Mouse (Mus musculus) embryonic facial prominence, embryonic 11.5 days (tissue): ENCODE data around the gene Cpox. TPM values are rescaled to one million over a fixed set of nuclear protein-coding genes. Genes with fewer than 3 reads are reported as not detected.

Experiments
- ATAC-seq: fragments of 200-750 bp; cut with Nextera tagmentation; replicated peaks from 2 replicates; pipeline ENCODE4 v1.8.0; 2017; ENCODE audit warnings: low read depth; ENCODE audit not compliant: insufficient number of reproducible peaks, low FRiP score, low TSS enrichment
- DNase-seq: peaks from one replicate; pipeline ENCODE4 v3.0.0-alpha.2; 2015; ENCODE audit warnings: low spot score
- H3K27ac ChIP-seq: fragments of 300-500 bp; sonication (generic); replicated peaks from 2 replicates; pipeline ENCODE4 v1.5.1; 2014; ENCODE audit warnings: mild to moderate bottlenecking, low read depth, low read length, control low read depth
- H3K27me3 ChIP-seq: fragments of 300-500 bp; sonication (generic); 2 replicates; pipeline ENCODE4 v1.6.1; 2014; ENCODE audit warnings: mild to moderate bottlenecking, low read length, moderate library complexity, mixed read lengths; ENCODE audit not compliant: control insufficient read depth, insufficient read depth
- H3K36me3 ChIP-seq: fragments of 300-500 bp; sonication (generic); replicated peaks from 2 replicates; pipeline ENCODE4 v1.6.1; 2014; ENCODE audit warnings: low read depth, mild to moderate bottlenecking, low read length, moderate library complexity, mixed read lengths; ENCODE audit not compliant: control insufficient read depth, insufficient read depth
- H3K4me1 ChIP-seq: fragments of 300-500 bp; sonication (generic); 2 replicates; pipeline ENCODE4 v1.6.1; 2014; ENCODE audit warnings: low read length, mixed read lengths; ENCODE audit not compliant: control insufficient read depth, insufficient read depth
- H3K4me2 ChIP-seq: fragments of 300-500 bp; sonication (generic); 2 replicates; pipeline ENCODE4 v1.6.1; 2014; ENCODE audit warnings: low read depth, mild to moderate bottlenecking, control low read depth, low read length, moderate library complexity
- H3K4me3 ChIP-seq: fragments of 300-500 bp; sonication (generic); 2 replicates; pipeline ENCODE4 v1.5.1; 2014; ENCODE audit warnings: low read depth, low read length, control low read depth
- H3K9ac ChIP-seq: fragments of 300-500 bp; sonication (generic); replicated peaks from 2 replicates; pipeline ENCODE4 v1.6.1; 2014; ENCODE audit warnings: mild to moderate bottlenecking, control low read depth, low read length
- H3K9me3 ChIP-seq: fragments of 300-500 bp; sonication (generic); replicated peaks from 2 replicates; pipeline ENCODE4 v1.6.1; 2016; ENCODE audit warnings: mild to moderate bottlenecking, low read length, inconsistent platforms, mixed read lengths; ENCODE audit not compliant: control insufficient read depth
- WGBS: fragments of 180-500 bp; shearing (Covaris S2); extraction: QIAGEN DNeasy Blood & Tissue Kit; methylation state at CpG from one replicate; pipeline ENCODE4 v1.1.7; 2014; 5-methylcytosine and 5-hydroxymethylcytosine counted together
- polyA plus RNA-seq: library from polyadenylated mRNA; unstranded; fragments of >200 nt; fragmentation: Nextera tagmentation; extraction: Ambion mirVana; gene quantifications from 2 replicates; pipeline ENCODE4 v1.2.1, GENCODE M21; 2014

Gene Cpox
- polyA plus RNA-seq, 1 experiment from 2014 or later = 22.0 TPM

DNA sequence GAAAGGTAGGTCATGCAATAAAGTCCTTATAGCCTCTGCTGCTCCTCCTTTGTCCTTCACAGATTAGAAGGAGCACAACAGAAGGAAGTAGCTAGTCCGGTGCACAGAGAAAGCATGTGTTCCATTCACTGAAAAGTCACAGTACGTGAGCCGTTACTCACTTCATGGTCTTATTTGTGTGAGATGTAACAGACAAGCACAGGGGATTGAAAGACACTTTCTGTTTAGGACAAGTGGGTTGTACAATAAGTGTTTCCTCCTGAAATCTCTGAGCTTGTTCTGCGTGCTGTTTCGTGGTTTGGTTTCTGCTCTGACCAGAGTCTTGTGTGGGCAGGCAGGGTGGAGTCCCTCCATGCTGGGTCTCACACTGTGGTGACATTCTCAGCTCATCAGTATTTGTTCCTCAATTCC, 20.2 kb downstream of the Cpox start:
- H3K36me3 ChIP-seq = no peaks in the 10 kb centered on the region
- no peak overlapping the region for H3K4me2 ChIP-seq
- no peak overlapping the region for H3K27ac ChIP-seq
- no peak overlapping the region for H3K4me3 ChIP-seq
- no peak overlapping the region for H3K9ac ChIP-seq
- 90% methylated on average over 5 of the region's 5 CpGs for WGBS
- no peak for ATAC-seq
- H3K9me3 ChIP-seq = no peaks in the 10 kb centered on the region
- H3K4me1 ChIP-seq = no peaks in the 10 kb centered on the region
- DNase-seq = no peak
- H3K27me3 ChIP-seq = no peaks in the 10 kb centered on the region

DNA sequence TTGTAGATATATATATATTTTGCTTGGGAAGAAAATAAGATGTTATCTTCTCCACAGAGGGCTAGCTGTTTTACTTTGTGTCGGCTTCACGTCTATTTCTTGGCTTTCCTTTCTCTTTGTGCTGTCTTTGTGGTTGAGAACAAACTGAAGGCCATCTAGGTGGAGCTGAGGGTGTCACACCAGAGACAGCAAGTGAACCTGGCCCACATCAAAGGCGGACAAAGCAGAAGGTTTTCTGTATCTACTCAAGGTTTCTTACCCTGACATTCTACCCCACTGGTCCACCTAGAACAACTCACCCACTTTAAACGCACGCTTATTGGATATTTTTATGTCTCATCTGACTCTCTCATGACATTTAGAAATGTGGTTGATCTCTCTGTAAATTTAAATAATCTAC, 24.0 kb downstream of the Cpox start:
- no peaks in the 10 kb centered on the region for H3K4me1 ChIP-seq
- no peak for ATAC-seq

DNA sequence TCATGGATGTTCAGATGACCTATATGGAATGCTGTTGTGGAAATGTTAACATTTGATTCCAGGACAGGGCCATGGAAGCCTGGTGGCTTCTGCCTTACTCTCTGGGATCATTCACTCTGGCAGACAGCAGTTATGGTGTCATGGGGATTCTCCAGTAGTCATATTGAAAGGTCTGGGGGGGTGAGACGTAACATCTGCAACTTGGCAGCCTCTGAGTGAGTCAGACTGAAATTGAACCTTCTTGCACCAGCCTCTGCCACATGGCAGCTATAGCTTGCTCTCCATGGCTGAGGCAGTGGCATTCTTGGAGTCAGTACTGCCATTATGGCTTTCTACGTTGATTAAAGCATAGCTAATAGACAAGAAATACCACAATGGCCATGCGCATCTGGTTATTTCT, 26.7 kb downstream of the Cpox start:
- H3K4me3 ChIP-seq = no peak overlapping the region
- 81% methylated on average over 3 of the region's 3 CpGs for WGBS
- ATAC-seq = no peak

More for the DNA sequence above, 24.0 kb downstream of the Cpox start:
- Histone ChIP-seq H3K9me3 (no peaks in the 10 kb centered on the region), H3K27ac (no peak overlapping the region), H3K4me3 (no peak overlapping the region), H3K27me3 (no peaks in the 10 kb centered on the region), H3K36me3 (no peaks in the 10 kb centered on the region), H3K9ac (no peak overlapping the region), H3K4me2 (no peak overlapping the region)
- WGBS = 92% methylated on average over 5 of the region's 5 CpGs
- no peak for DNase-seq

DNA sequence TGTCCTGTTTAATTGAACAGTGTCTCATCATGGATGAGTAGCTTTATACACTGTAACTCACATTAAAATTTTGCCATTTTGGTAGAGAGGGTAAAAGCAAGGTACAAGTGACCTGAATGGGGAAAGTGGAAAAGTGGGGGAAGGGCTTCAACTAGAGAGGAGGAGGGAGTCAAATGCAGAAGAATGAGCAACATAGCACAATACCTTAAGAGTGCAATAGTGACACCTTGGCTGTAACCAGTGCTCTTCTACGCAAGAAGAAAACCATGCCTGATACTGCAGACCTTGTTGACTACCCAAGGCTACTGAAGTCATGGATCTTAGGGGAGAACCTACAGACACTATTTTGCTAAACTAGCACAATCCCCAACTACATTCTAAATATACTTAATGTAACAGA, 27.2 kb downstream of the Cpox start:
- Histone ChIP-seq H3K36me3 (no peaks in the 10 kb centered on the region), H3K9me3 (no peaks in the 10 kb centered on the region), H3K27me3 (no peaks in the 10 kb centered on the region), H3K9ac (no peak overlapping the region), H3K27ac (no peak overlapping the region), H3K4me3 (no peak overlapping the region), H3K4me2 (no peak overlapping the region), H3K4me1 (no peaks in the 10 kb centered on the region)
- DNase-seq = no peak
- WGBS = 91% methylated on average over 1 of the region's 1 CpGs
- no peak for ATAC-seq

More for the DNA sequence above, 26.7 kb downstream of the Cpox start:
- Histone ChIP-seq H3K4me2 (no peak overlapping the region), H3K9ac (no peak overlapping the region), H3K9me3 (no peaks in the 10 kb centered on the region), H3K27ac (no peak overlapping the region), H3K36me3 (no peaks in the 10 kb centered on the region), H3K27me3 (no peaks in the 10 kb centered on the region), H3K4me1 (no peaks in the 10 kb centered on the region)
- DNase-seq = no peak

DNA sequence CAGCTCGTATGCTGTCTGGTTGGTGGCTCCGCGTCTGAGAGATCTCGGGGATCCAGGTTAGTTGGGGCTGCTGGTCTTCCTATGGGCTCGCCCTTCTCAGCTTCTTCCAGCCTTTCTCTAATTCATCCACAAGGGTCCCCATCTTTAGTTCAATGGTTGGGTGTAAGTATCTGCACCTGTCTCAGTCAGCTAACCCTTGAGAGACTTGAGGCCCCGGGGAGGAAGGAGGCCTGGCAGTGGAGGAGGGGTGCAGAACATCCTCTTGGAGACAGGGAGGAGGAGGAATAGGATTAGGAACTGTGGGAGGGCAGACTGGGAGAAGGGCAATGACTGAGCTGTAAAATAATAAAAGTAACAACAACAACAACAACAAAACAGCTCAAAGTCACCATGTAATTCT, 30.1 kb downstream of the Cpox start:
- DNase-seq = no peak
- 87% methylated on average over 6 of the region's 6 CpGs for WGBS

DNA sequence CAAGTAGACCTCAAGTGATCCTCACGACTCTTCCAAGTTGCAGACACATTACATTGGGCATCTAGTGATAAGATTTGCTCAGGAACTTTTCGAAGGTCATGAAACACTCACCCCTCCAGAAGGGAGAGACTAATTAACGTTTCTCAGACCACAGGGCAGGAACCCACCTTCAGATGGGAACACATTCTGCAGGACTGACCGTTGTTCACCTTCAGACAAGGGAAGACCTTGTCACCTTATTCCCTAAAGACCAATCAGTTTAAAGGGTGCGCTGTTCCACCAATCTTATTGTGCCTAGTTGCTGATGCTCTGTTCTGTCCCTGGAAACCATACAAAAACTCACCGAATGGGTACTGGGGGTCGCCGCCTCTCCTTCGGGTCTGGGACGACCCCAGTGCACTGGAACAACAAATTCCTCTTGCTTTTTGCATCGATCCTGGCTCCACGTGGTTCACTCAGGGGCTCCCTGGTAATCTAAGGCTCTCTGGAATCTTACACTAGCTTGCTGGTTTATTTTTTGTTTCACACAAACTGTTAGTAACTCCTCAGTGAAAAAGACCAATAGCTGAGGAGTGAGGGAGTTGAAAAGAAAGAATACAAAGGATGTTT, 30.8 kb downstream of the Cpox start:
- DNase-seq (no peak), ATAC-seq (no peak)
- Histone ChIP-seq H3K4me2 (no peak overlapping the region), H3K9me3 (no peaks in the 10 kb centered on the region), H3K27me3 (no peaks in the 10 kb centered on the region), H3K27ac (no peak overlapping the region), H3K4me1 (no peaks in the 10 kb centered on the region; the same call in 1 of the 2 replicates), H3K36me3 (no peaks in the 10 kb centered on the region), H3K9ac (no peak overlapping the region), H3K4me3 (no peak overlapping the region)
- 87% methylated on average over 12 of the region's 12 CpGs for WGBS

More for the DNA sequence above, 30.1 kb downstream of the Cpox start:
- Histone ChIP-seq H3K4me3 (no peak overlapping the region), H3K9ac (no peak overlapping the region), H3K4me1 (no peaks in the 10 kb centered on the region; the same call in 1 of the 2 replicates), H3K27ac (no peak overlapping the region), H3K4me2 (no peak overlapping the region), H3K27me3 (no peaks in the 10 kb centered on the region), H3K36me3 (no peaks in the 10 kb centered on the region), H3K9me3 (no peaks in the 10 kb centered on the region)
- no peak for ATAC-seq

DNA sequence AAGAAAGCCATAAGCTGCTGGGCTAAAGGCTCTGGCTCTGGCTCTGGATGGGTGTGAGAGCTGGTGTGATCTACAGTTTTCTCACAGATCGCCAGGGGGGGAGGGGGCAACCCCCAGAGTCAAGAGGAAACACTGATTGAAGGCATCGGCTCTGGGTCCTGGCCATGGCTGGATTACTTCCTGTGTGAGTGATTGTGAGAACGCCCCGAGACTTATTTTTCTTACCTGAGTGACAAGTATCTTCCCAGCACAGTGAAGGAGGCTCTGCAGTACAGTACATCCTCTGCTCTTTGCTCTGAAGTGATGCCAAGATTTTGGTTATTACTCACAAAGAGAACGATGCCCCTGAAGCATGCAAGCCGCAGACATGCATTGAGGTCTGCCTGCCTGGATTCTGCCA, 31.7 kb downstream of the Cpox start:
- no peak overlapping the region for H3K27ac ChIP-seq
- H3K4me3 ChIP-seq = no peak overlapping the region
- WGBS = 59% methylated on average over 6 of the region's 6 CpGs
- no peaks in the 10 kb centered on the region; the same call in 1 of the 2 replicates for H3K4me1 ChIP-seq
- no peaks in the 10 kb centered on the region for H3K27me3 ChIP-seq
- no peak for ATAC-seq
- no peaks in the 10 kb centered on the region for H3K36me3 ChIP-seq
- H3K4me2 ChIP-seq = no peak overlapping the region
- DNase-seq = no peak
- H3K9me3 ChIP-seq = no peaks in the 10 kb centered on the region
- H3K9ac ChIP-seq = no peak overlapping the region

DNA sequence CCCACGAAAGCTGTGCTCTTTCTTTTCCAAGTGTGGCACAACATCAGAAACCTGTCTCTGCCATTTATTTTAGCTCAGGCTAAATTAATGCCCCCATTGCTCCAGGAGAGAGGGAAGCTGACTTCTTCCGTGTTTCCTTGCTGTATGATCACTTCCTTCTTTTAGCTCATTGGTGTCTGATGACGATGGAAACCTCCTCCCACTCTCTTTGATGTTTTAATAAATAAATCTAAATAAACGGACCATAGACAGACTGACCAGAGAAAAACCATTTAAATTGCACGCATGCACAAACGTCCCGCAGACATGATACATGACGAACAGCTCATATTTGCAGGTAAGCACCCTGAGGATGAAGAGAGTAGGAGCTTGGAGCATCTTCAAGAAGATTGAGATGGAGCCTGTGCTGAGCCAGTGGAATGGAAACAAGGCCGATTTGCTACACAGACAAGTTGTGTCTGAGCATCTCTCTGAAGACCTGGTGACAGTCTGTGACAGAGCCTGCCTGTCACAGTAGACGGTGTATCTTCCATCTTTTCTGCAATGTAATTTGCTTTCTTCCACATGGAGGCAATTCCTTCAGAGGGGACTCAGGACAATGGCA, 32.3 kb downstream of the Cpox start:
- H3K9me3 ChIP-seq = no peaks in the 10 kb centered on the region
- no peak overlapping the region for H3K27ac ChIP-seq
- DNase-seq = no peak
- H3K4me2 ChIP-seq = no peak overlapping the region
- 82% methylated on average over 10 of the region's 10 CpGs for WGBS
- H3K27me3 ChIP-seq = no peaks in the 10 kb centered on the region
- H3K36me3 ChIP-seq = no peaks in the 10 kb centered on the region
- no peak for ATAC-seq
- H3K4me1 ChIP-seq = no peaks in the 10 kb centered on the region; the same call in 1 of the 2 replicates
- H3K4me3 ChIP-seq = no peak overlapping the region
- no peak overlapping the region for H3K9ac ChIP-seq
